In the genomic region with DNA sequence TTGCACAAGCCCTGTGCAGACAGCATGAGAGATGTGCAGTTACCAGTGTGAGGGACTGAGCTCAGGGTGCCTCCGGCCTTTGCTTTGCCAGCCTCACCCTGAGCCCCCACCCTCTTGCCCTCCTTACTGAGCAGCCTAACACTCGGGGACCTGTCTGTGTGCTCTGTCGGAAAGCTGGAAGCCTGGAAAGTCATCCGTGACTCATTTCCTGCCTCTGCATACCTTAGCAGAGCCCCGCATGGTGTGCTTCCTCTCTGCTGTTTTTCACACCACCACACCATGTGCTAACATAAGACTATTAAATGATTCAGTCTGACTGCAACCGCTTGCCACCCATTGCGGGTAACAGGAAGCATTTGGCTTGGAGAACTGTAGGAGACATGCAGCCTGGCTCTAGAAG, we compare ENCODE assay signal across 9 mouse cellular contexts.
A peak's percentile ranks its signal among the peaks of the same experiment; 100 is the strongest.
DNase-seq lines count a peak whose midpoint lies in the region; ATAC-seq lines count a peak whose summit lies in the region.
"Had no signal": no experiment of that assay in that cellular context is flagged by ENCODE, and none has a peak within 500 bp of the region (broad histone marks: within the 10 kb centered on the region; RNA-seq: fewer than 3 reads in every experiment).

No protein-coding gene starts in this region.

- no peaks in the 10 kb centered on the region for H3K9me3 ChIP-seq in limb, embryonic 15.5 days

- peaks cover 12% of the 10 kb centered on the region for H3K4me1 ChIP-seq in limb, embryonic 15.5 days

- peak; percentile 17; the same call in 1 of the 2 replicates for ATAC-seq in limb, embryonic 15.5 days (ENCODE audit: insufficient number of reproducible peaks, low FRiP score, low TSS enrichment, low read depth)

- H3K9ac ChIP-seq in limb, embryonic 15.5 days = no peak overlapping the region

- peak; percentile 34 for DNase-seq in embryo, embryonic 10 days (ENCODE audit: low spot score)
- DNase-seq in embryo, embryonic 9.5 days (ENCODE audit: extremely low spot score) = no peak
- peak; percentile 31 to 44 for DNase-seq in left cerebral cortex, adult 18-20 months (ENCODE audit: low spot score in 2 of 2)
- DNase-seq in left cerebral cortex, postnatal 10 days (ENCODE audit: extremely low spot score in 1 of 2, low spot score in 2 of 2) = no peak
- peak; percentile 83 for DNase-seq in fibroblast of lung, adult 2 months (ENCODE audit: low read depth)
- DNase-seq in spleen, postnatal 14 days (ENCODE audit: low spot score in 2 of 2) = no peak
- DNase-seq in adrenal gland, adult 8-10 months = no peak
- DNase-seq: kidney, adult 9 months had no signal

- no peak overlapping the region for H3K4me2 ChIP-seq in limb, embryonic 15.5 days

- intact Hi-C loops in left cerebral cortex, postnatal 10 days (cut with DNase I) = no loop called here

- no peaks in the 10 kb centered on the region for H3K36me3 ChIP-seq in limb, embryonic 15.5 days

- no peak overlapping the region for H3K4me3 ChIP-seq in limb, embryonic 15.5 days

- 24% methylated on average over 7 of the region's 7 CpGs for WGBS in limb, embryonic 15.5 days

- peak overlapping the region; percentile 60 for H3K27ac ChIP-seq in limb, embryonic 15.5 days

- H3K27me3 ChIP-seq in limb, embryonic 15.5 days = no peaks in the 10 kb centered on the region

Comparison
In these comparisons a context has a peak if more than half of its experiments do, and no peak if none do; other contexts are left out.
1. DNase-seq: peak in embryo, embryonic 10 days (single experiment), left cerebral cortex, adult 18-20 months (2 of 2) and fibroblast of lung, adult 2 months (single experiment); none in embryo, embryonic 9.5 days (single experiment), left cerebral cortex, postnatal 10 days (0 of 2), spleen, postnatal 14 days (0 of 2) and adrenal gland, adult 8-10 months (single experiment).